ENCODE assay signal across 8 mouse cellular contexts in the genomic region with DNA sequence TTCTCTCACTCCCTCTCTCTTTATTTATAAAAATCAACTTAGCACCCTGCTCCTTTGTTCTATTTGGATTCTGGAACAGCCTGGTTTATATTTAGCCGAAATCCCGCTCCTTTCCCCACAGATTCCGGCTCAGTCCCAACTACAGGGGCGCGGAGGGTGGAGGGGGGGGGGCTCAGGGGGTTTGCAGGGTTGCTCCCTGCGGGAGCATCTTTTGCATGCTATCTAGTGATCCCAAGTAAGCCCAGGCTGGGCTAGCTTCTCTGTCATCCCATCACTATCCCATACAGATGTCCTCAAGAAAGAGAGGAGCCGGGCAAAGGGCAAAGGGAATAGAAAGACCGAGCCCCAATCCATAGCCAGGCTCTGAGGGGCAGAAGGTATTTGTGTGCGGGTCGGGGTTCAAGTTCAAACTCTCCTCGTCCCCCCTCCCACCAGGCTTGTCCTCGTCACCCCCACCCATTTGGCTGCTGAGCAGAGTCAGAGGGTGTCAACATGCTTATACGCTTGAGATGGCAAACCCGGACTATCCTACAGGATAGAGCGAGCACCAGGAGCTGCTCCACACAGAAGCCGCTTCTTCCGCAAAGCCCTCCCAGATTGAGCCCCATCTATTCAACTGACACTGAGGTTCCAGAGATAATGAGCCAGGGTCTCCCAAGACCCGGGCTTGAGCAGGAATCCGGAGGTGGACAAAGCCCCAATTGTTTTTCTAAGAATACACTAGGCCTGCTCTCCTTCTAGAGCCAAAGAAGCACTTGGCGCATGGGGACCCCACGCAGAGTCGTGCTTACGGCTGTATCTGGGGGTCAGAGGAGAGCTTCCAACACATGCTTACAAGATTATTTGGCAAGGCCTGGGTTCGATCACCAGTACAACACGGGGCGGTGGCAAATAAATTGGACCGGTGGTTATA. TPM values are rescaled to one million over a fixed set of nuclear protein-coding genes. Genes with fewer than 3 reads are reported as not detected.
DNase-seq lines count a peak whose midpoint lies in the region; ATAC-seq lines count a peak whose summit lies in the region.

No protein-coding gene starts in this region.

- H3K9ac ChIP-seq in heart, embryonic 16.5 days (ENCODE audit: low read length): peak overlapping the region; percentile 57; the same call in 1 of the 2 replicates
- H3K9ac ChIP-seq in embryonic facial prominence, embryonic 12.5 days: peak overlapping the region; percentile 51; the same call in 1 of the 2 replicates
- H3K9ac ChIP-seq in hindbrain, embryonic 12.5 days: peak overlapping the region; percentile 64
- H3K9ac ChIP-seq in midbrain, embryonic 15.5 days: peak overlapping the region; percentile 73

- intact Hi-C loops in heart, postnatal 25 days (cut with DNase I): no loop called here

- H3K27ac ChIP-seq in heart, embryonic 16.5 days (ENCODE audit: low read length): no peak overlapping the region
- H3K27ac ChIP-seq in embryonic facial prominence, embryonic 12.5 days: no peak overlapping the region
- peak overlapping the region; percentile 52 for H3K27ac ChIP-seq in hindbrain, embryonic 12.5 days
- H3K27ac ChIP-seq in midbrain, embryonic 15.5 days: peak overlapping the region; percentile 64

- H3K4me1 ChIP-seq in heart, embryonic 16.5 days (ENCODE audit: control insufficient read depth, insufficient read depth, low read length): peaks cover 10% of the 10 kb centered on the region
- peaks cover 9% of the 10 kb centered on the region for H3K4me1 ChIP-seq in embryonic facial prominence, embryonic 12.5 days
- H3K4me1 ChIP-seq in hindbrain, embryonic 12.5 days: peaks cover 12% of the 10 kb centered on the region; the same call in 1 of the 2 replicates
- H3K4me1 ChIP-seq in midbrain, embryonic 15.5 days: peaks cover 5% of the 10 kb centered on the region

- H3K9me3 ChIP-seq in heart, embryonic 16.5 days (replicated peaks; ENCODE audit: control insufficient read depth, low read length): peaks cover 2% of the 10 kb centered on the region; the same call in 1 of the 2 replicates
- H3K9me3 ChIP-seq in embryonic facial prominence, embryonic 12.5 days: no peaks in the 10 kb centered on the region
- 0 out of 2 replicates have a peak, but pooled peaks cover 3% of the 10 kb centered on the region for H3K9me3 ChIP-seq in hindbrain, embryonic 12.5 days (replicated peaks)
- no peaks in the 10 kb centered on the region for H3K9me3 ChIP-seq in midbrain, embryonic 15.5 days

- peaks cover 14% of the 10 kb centered on the region for H3K27me3 ChIP-seq in heart, embryonic 16.5 days (ENCODE audit: control insufficient read depth, insufficient read depth, low read length)
- peaks cover 7% of the 10 kb centered on the region for H3K27me3 ChIP-seq in embryonic facial prominence, embryonic 12.5 days
- H3K27me3 ChIP-seq in hindbrain, embryonic 12.5 days: peaks cover 47% of the 10 kb centered on the region
- peaks cover 5% of the 10 kb centered on the region; the same call in 1 of the 2 replicates for H3K27me3 ChIP-seq in midbrain, embryonic 15.5 days (replicated peaks)

- DNase-seq in heart, postnatal 25 days (ENCODE audit: low spot score): no peak
- DNase-seq in thymus, postnatal 0 days (ENCODE audit: low spot score): no peak
- no peak for DNase-seq in right cerebral cortex, adult 2 months (ENCODE audit: low spot score in 2 of 2)
- DNase-seq in Muller cell, postnatal 12 days (ENCODE audit: inconsistent ontology term): no peak

- peak overlapping the region; percentile 48 for H3K4me3 ChIP-seq in heart, embryonic 16.5 days (ENCODE audit: low read length)
- peak overlapping the region; percentile 37 for H3K4me3 ChIP-seq in embryonic facial prominence, embryonic 12.5 days
- peak overlapping the region; percentile 36 for H3K4me3 ChIP-seq in hindbrain, embryonic 12.5 days
- peak overlapping the region; percentile 52 for H3K4me3 ChIP-seq in midbrain, embryonic 15.5 days

- H3K36me3 ChIP-seq in heart, embryonic 16.5 days (ENCODE audit: control insufficient read depth, insufficient read depth): no peaks in the 10 kb centered on the region
- H3K36me3 ChIP-seq in embryonic facial prominence, embryonic 12.5 days: no peaks in the 10 kb centered on the region
- H3K36me3 ChIP-seq in hindbrain, embryonic 12.5 days: no peaks in the 10 kb centered on the region
- no peaks in the 10 kb centered on the region for H3K36me3 ChIP-seq in midbrain, embryonic 15.5 days (replicated peaks)

- WGBS in heart, embryonic 16.5 days: 23% methylated on average over 27 of the region's 27 CpGs
- WGBS in embryonic facial prominence, embryonic 12.5 days: 13% methylated on average over 27 of the region's 27 CpGs
- WGBS in hindbrain, embryonic 12.5 days: 11% methylated on average over 27 of the region's 27 CpGs
- 13% methylated on average over 27 of the region's 27 CpGs for WGBS in midbrain, embryonic 15.5 days

- 0 out of 2 replicates have a peak, but pooled peaks have one; percentile 23 for ATAC-seq in heart, embryonic 16.5 days (replicated peaks; ENCODE audit: extremely low read depth, insufficient read depth, low FRiP score)
- ATAC-seq in embryonic facial prominence, embryonic 12.5 days (ENCODE audit: insufficient number of reproducible peaks, insufficient read depth, low FRiP score, low TSS enrichment): no peak
- ATAC-seq in hindbrain, embryonic 12.5 days (ENCODE audit: low FRiP score): peak; percentile 74
- ATAC-seq in midbrain, embryonic 15.5 days (replicated peaks): peak; percentile 68

- H3K4me2 ChIP-seq in heart, embryonic 16.5 days (ENCODE audit: low read depth, low read length): peak overlapping the region; percentile 77
- H3K4me2 ChIP-seq in embryonic facial prominence, embryonic 12.5 days (replicated peaks): peak overlapping the region; percentile 61
- peak overlapping the region; percentile 59 for H3K4me2 ChIP-seq in hindbrain, embryonic 12.5 days (replicated peaks)
- H3K4me2 ChIP-seq in midbrain, embryonic 15.5 days: peak overlapping the region; percentile 87

RNA-seq across cellular contexts. Expression of a gene that starts 20.1 kb away (rescaled TPM):
- 70.5 and 76.5 TPM in 2 replicates for polyA plus RNA-seq in heart, embryonic 16.5 days (2015; fragmentation: Nextera tagmentation; extraction: Ambion mirVana)
- 10 to 100 TPM; 31.6 to 37.8 TPM for total RNA-seq in heart, postnatal 25 days (2021)
- polyA plus RNA-seq in embryonic facial prominence, embryonic 12.5 days (2016; fragmentation: Nextera tagmentation; extraction: Ambion mirVana): 82.1 and 93.4 TPM in 2 replicates
- polyA plus RNA-seq in hindbrain, embryonic 12.5 days (2016; fragmentation: Nextera tagmentation; extraction: Ambion mirVana): 78.6 and 90.5 TPM in 2 replicates
- polyA plus RNA-seq in midbrain, embryonic 15.5 days (2015; fragmentation: Nextera tagmentation; extraction: Ambion mirVana): 93.6 and 94.4 TPM in 2 replicates
- polyA plus RNA-seq in thymus, postnatal 0 days (2015; fragmentation: Nextera tagmentation; extraction: Ambion mirVana): 229 and 231 TPM in 2 replicates

RNA-seq across cellular contexts. Expression of a gene that starts 21.3 kb away (rescaled TPM):
- 0.51 and 1.1 TPM in 2 replicates for polyA plus RNA-seq in heart, embryonic 16.5 days (2015; fragmentation: Nextera tagmentation; extraction: Ambion mirVana)
- 1 to 10 TPM; 2.7 to 3.0 TPM for total RNA-seq in heart, postnatal 25 days (2021)
- 2.6 and 4.7 TPM in 2 replicates for polyA plus RNA-seq in embryonic facial prominence, embryonic 12.5 days (2016; fragmentation: Nextera tagmentation; extraction: Ambion mirVana)
- polyA plus RNA-seq in hindbrain, embryonic 12.5 days (2016; fragmentation: Nextera tagmentation; extraction: Ambion mirVana): 10.3 and 10.5 TPM in 2 replicates
- 5.2 and 6.0 TPM in 2 replicates for polyA plus RNA-seq in midbrain, embryonic 15.5 days (2015; fragmentation: Nextera tagmentation; extraction: Ambion mirVana)
- 0.99 and 1.4 TPM in 2 replicates for polyA plus RNA-seq in thymus, postnatal 0 days (2015; fragmentation: Nextera tagmentation; extraction: Ambion mirVana)

RNA-seq across cellular contexts. Expression of a gene that starts 57.2 kb away (rescaled TPM):
- polyA plus RNA-seq in heart, embryonic 16.5 days (2015; fragmentation: Nextera tagmentation; extraction: Ambion mirVana): 126 and 133 TPM in 2 replicates
- total RNA-seq in heart, postnatal 25 days (2021): 100 to 1,000 TPM; 389 to 406 TPM
- polyA plus RNA-seq in embryonic facial prominence, embryonic 12.5 days (2016; fragmentation: Nextera tagmentation; extraction: Ambion mirVana): 184 and 187 TPM in 2 replicates
- 197 and 202 TPM in 2 replicates for polyA plus RNA-seq in hindbrain, embryonic 12.5 days (2016; fragmentation: Nextera tagmentation; extraction: Ambion mirVana)
- polyA plus RNA-seq in midbrain, embryonic 15.5 days (2015; fragmentation: Nextera tagmentation; extraction: Ambion mirVana): 202 and 219 TPM in 2 replicates
- polyA plus RNA-seq in thymus, postnatal 0 days (2015; fragmentation: Nextera tagmentation; extraction: Ambion mirVana): 88.3 and 98.7 TPM in 2 replicates

RNA-seq across cellular contexts. Expression of a gene that starts 57.5 kb away (rescaled TPM):
- 50.7 and 55.8 TPM in 2 replicates for polyA plus RNA-seq in heart, embryonic 16.5 days (2015; fragmentation: Nextera tagmentation; extraction: Ambion mirVana)
- 10 to 100 TPM; 74.6 to 75.8 TPM for total RNA-seq in heart, postnatal 25 days (2021)
- 82.1 and 86.6 TPM in 2 replicates for polyA plus RNA-seq in embryonic facial prominence, embryonic 12.5 days (2016; fragmentation: Nextera tagmentation; extraction: Ambion mirVana)
- 65.0 and 72.9 TPM in 2 replicates for polyA plus RNA-seq in hindbrain, embryonic 12.5 days (2016; fragmentation: Nextera tagmentation; extraction: Ambion mirVana)
- polyA plus RNA-seq in midbrain, embryonic 15.5 days (2015; fragmentation: Nextera tagmentation; extraction: Ambion mirVana): 28.9 and 29.8 TPM in 2 replicates
- polyA plus RNA-seq in thymus, postnatal 0 days (2015; fragmentation: Nextera tagmentation; extraction: Ambion mirVana): 25.2 and 26.9 TPM in 2 replicates

Comparison
In these comparisons a context has a peak if more than half of its experiments do, and no peak if none do; other contexts are left out.
1. H3K27ac ChIP-seq: peak in hindbrain, embryonic 12.5 days (single experiment) and midbrain, embryonic 15.5 days (single experiment); none in heart, embryonic 16.5 days (single experiment) and embryonic facial prominence, embryonic 12.5 days (single experiment).
2. Peak in every context shown above with its lines, with median percentiles within 50 percentile points of each other: H3K4me2 ChIP-seq, H3K4me3 ChIP-seq and H3K9ac ChIP-seq.